Mouse (Mus musculus): ENCODE data around the gene Eng.

Eng gene

DNA sequence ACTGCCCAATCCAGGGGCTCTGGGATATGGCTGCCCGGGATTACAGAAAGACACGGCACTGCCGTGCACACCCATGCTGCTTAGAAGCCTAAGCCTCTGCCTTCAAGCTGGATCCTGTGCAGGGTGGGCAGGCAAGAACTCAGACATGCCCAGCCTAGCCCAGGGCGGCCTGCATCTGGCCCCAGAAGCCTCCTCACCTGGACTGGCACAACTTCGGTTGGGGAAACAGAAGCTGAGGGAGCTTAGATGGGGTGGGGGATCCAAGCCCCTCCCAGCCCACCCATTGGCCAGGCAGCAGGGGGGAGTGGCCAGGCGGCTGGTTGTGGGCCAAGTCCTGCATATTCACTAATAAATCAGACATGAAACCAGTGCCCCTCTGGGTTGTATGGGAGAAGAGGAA is 35.4 kb downstream of the Eng start:
- DNase-seq (ENCODE audit: low spot score) = no peak

DNA sequence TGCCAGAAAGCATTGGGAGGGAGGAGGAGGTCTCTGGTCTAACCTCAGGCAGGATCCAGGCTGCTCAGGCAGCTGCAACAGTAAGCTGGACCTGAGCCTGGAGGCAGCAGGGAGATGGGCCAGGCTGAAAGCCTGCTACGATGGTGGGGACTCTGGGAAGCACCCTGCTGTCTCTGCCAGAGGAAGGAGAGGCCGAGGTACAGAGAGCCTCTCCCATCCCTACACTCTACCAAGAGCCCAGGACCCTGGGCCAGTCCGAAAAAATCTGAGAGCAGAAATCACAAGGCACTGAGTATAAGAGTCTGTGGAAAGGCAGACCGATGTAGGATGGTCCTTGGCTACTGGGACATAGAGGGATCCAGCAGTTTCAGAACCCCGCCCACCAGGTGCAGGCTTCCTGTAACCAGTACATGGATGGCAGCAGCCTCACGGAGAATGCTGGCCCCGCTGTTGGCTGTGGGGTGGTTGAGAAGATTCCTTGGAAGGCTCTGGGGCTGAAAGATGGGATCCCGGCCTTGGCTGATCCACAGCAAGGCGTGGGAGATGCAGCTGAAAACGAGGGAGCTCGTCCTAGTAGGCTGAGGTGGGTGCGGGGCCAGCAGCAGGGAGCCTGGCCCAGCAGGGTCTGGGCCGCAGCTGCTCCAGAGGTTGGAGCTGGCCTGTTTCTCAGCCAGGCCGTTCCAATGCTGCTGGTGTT is 36.5 kb downstream of the Eng start:
- DNase-seq (ENCODE audit: low spot score) = no peak

DNA sequence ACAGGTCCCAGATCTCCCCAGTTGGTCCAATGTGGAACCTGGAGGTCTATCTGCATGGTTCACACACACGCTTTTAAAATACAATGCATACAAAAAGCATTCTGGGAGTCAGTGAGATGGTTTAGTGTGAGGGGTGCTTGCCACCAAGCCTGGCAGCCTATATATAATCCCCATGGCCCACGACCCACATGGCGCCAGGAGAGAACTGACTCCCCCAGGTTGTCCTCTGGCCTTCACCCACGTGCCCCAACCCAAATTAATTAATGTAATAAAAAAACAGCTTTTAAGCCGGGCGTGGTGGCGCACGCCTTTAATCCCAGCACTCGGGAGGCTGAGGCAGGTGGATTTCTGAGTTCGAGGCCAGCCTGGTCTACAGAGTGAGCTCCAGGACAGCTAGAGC is 37.3 kb downstream of the Eng start:
- DNase-seq (ENCODE audit: low spot score) = no peak

DNA sequence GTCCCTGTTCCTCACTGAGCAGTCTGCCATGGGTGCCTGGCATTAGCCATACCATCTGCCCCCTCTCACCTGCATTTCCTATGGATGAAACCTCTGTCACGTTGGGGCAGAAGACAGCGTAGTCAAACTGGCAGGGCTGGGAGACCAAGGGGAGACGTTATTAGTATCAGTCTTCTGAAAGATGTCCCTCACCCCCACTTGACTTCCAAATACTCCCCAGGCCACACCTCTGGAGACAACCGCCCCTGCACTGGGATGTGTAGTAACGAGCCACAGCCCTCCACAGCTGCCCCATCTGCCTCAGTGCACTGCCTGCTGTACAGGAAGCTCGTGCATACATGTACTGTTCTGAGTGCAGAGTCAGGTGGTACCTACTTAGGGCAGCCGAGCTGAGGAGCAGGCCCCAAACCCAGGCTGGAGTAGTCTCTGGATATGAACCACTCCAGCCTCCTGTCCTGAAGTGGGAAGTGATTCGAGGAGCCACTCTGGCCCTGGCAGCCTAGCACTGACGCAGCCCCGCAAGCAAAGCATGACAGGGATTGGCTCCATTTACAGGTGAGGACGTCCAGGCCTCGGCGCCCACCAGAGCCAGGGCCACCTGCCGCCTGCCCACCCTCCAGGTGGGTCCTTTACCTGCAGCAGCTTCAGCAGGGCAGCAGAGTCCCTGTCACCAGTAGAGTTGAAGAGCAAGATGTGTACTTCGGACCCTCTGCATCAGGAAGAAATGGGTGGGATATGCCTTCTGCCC is 38.5 kb downstream of the Eng start:
- no peak for DNase-seq (ENCODE audit: low spot score)

DNA sequence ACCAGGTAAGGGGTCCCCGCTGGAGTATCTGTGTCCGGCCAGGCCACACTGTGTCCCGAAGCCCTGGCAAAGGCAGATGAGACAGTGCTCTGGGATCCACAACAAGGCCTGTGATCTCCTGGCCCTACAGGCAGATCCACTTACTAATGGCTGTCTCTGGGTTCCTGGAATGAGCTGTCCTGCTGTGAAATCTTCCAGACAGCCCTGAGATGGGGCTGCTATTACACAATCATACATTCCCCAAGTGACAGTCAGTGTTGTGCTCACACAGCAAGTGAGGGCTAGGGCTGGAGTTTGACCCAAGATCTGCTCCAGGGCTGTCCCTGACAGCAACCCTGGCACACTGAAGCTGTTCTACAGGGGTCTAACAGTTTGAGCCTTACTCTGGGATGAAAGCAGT is 39.4 kb downstream of the Eng start:
- DNase-seq (ENCODE audit: low spot score) = peak; percentile 48

DNA sequence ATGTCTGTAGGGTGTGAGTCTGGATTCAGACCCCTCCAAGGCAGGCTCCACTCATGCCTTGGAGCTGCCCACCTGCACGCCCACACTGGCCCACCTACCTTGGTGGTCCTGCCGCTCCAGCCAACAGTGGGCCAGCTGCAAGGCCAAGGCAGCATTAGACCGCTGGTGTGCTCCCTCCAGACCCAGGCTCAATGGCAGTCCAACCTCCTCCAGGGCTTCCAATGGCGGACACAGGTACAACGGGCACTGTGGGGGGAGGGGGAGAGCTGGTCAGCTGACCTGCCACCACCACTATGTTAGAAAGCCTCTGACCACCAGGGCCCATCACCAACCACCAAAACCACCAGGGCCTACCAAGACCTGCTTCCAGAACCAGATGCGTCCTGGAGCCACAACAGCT is 40.2 kb downstream of the Eng start:
- DNase-seq (ENCODE audit: low spot score) = no peak

DNA sequence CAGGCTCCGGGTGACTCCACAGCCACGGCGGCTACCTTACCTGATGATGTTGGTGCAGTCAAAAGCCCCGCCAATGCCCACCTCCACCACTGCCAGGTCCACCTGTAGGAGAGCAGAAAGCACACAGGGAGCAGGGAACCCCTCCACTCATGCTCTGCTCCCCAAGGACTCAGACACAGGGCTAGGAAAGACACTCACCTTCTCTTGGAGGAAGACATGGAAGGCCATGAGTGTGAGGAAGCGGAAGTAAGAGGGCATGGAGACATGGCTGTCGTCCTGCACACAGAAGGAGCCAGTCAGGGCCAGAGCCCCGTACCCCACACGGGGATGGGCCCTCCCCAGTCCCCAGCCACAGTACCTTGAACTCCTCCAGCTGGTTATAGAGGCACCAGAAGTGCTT is 41.2 kb downstream of the Eng start:
- DNase-seq (ENCODE audit: low spot score) = no peak

DNA sequence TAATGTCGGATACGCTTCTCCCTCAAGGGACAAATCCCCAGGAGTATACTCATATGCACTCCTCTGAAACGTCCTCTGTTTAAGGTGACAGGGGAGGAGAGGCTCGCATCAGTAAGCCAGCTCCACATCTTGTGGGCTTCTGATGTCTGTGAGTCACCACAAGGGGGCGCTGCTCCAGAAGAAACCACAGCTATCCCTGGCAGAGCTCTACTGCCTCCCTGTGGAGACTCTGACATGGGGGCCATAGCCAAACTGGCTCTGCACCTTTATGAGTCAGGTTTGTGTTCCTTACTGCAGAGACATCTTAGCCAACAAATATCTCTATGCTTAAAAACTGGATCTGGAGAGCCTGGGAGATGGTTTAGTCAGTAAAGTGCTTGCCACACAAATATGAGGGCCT is 43.0 kb downstream of the Eng start:
- peak; percentile 95 for DNase-seq (ENCODE audit: low spot score)

DNA sequence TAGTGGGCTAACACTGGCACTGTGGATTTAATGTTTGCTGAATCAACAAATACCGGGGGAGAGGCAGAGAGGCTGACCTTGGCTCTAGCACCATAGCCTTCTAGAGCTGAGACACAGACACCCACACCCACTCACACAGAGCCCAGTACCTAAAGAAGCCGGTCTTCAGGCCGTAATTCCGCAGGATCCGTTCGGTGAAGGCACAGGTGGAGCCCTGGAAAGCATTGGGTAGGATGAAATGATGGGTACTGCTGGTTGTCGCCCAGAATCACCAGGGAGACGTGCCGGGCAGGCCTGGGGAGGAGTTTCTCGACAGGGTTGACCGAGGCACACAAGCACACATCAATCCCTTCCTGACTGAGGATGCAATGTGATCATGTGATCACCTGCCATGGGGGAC is 44.6 kb downstream of the Eng start:
- no peak for DNase-seq (ENCODE audit: low spot score)

DNA sequence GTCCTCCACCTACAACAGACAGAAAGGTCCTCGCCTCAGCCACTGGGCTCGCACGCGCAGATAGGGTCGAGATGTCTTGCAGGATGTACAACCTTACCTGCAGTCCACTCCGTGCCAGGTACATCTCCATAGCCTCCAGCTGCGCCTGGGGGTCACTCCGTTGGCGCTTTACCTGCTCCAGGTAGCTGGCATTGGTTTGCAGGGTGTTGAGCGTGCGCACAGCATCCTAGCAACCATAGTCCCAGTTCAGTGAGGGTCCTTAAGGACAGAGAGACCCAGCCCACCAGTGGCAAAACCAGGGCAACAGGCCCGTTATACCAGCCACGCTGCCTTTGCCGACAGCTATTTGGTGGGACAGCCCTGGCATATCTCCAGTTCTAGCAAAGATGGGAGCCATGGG is 46.1 kb downstream of the Eng start:
- no peak for DNase-seq (ENCODE audit: low spot score)

DNA sequence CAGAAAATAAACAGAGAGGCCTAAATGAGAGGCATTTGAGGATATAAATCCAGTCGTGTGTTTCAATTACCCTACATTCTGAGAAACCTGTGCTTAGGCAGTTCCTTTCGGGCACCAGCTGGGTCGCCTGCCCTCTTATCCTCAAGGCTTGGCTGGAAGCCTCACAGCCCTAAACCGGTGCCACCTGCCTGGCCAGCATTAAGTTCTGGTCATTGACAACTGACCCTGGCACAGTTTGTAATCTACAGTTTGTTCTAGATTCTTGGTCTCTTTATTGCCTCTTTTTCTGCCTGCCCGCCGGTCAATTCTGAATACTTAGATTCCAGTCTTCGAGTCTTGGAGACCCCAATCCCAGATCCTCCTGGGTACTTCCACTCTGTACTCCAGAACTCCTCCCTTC is 46.9 kb downstream of the Eng start:
- no peak for DNase-seq (ENCODE audit: low spot score)

DNA sequence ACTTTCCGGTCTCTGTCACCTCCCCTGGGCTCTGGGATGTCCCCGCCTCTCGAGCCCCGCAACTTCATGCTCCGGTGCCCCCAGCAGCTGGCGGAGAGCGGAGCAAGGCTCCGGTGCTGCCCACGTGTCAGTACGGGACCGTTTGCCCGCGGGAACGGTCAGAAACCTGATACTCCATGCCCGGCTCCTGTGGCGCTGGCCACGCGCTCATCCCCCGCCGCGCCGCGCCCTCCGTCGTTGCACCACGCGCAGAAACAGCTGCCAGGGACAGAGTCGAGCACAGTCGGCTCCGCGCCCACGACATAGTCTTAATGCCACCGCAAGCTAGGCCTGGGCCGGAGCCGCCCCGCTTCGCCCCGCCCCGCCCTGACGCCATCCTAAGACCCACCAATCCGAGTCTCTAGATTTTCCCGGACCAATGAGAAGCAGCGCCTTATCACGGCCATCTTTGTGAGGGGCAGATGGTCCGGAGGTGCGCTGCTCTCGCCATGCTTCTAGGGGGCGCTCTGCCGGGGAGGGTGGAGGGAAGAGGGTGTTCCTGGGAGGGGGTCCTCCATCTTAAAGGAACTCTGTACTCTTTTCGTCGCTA is 47.5 kb downstream of the Eng start:
- DNase-seq (ENCODE audit: low spot score) = peak; percentile 99

DNA sequence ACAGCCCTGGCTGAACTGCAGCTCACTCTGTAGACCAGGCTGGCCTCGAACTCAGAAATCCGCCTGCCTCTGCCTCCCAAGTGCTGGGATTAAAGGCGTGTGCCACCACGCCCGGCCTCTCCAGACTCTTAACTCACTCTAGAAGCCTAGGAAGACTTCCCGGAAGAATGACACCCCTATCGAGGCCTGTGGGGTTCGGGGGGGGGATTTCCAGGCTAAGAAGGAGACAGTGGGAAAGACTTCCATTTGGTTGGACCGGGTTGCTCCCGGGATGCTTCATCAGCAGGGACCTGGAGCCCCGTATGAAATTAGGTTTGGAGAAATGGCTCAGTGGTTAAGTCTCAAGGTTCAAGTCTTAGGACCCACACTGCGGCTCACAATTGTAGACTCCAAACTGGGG is 48.3 kb downstream of the Eng start:
- DNase-seq (ENCODE audit: low spot score) = no peak

DNA sequence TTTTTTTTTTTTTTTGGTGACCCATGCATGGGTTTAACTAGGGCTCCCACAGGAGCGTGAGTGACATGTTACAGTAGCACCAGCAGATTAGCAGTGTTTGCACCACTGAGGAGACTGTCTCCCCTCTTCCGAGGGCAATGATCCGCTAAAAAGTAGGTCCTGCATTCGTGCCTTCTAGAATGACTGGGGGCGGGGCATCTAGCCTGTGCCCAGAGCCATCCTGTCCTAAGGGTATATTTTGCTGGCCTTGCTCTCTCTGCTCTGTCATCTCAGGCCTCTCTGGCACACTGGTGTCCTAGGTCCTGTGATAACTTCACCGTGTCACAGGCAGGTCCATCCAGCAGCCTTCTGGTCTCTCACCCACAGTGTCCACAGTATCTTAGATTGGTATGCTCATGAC is 53.3 kb downstream of the Eng start:
- no peak for DNase-seq (ENCODE audit: low spot score)

DNA sequence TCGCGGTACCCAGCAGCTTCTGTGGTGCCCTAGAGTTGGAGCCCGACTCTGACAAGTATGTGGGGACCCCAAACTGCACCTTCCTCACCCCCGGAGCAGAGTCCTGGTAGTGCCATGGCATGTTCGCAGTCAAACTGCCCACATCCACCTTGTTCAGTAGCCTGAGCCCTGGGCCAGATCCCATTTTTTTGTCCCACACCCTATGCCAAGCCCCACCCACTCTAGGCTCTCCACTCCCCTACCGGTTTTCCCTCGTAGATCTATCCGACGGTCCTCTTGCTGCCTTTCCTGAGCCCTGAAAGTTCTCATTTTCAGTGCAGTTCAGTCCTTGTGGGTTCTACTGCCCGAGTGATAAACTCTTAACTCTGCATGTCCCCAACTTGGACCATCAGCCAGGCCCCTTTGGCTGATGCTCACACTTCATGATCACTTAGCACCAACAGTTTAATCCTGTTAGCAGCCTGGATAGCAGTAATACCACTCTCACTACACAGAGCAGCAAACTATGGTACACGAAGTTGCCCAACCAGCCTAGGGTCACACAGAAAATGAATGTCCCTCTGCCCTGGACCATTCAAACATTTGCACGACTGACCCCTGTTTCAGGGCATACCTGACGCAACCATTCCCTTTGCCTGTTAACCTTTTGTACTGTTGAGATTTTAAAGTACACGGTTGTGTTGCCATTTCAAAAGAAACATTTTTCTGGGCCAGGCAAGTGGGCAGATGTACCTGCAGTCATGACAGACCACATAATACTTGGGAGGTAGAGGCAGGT is 54.8 kb downstream of the Eng start:
- DNase-seq (ENCODE audit: low spot score) = no peak

DNA sequence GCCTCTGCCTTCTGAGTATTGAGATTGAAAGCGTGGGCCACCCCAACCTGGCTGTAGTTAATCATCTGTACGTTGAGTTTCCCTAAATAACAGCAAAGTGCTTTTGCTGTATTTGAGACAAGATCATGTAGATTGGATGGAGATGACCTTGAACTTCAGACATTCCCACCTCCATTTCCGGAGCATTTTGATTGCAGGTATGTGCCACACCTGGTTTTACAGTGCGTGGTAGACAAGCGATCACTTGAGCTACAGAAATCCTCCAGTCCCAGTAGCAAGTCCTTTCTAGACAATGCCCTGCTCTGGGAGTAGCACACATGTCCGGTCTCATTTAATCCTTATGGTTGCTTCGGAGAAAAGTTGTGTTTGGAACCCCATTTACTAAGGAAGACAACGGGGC is 56.7 kb downstream of the Eng start:
- DNase-seq (ENCODE audit: low spot score) = no peak

DNA sequence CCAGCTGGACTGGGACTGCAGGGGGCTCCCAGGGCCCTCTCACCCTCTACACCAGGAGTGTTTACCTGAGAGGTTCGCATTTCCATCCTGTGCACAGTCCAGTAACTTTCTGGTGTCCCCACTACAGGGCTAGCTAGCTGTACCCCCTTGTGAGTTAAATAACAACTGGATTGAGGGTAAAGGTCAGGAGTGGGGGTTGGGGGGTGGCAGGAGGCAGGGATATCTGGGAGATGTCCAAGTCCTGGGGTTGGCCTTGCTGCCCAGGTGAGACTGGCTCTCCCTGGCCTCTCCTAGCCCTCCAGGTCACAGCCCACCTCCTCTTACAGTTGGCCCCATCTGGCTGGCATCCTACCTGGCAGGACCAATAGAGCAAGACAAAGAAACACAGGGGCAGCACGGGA is 57.6 kb downstream of the Eng start, which contains the start of gene Fpgs:
Gene Fpgs (minus strand): TSS at position 125 of the 401 bp plus-strand sequence.
- no peak for DNase-seq (ENCODE audit: low spot score)

DNA sequence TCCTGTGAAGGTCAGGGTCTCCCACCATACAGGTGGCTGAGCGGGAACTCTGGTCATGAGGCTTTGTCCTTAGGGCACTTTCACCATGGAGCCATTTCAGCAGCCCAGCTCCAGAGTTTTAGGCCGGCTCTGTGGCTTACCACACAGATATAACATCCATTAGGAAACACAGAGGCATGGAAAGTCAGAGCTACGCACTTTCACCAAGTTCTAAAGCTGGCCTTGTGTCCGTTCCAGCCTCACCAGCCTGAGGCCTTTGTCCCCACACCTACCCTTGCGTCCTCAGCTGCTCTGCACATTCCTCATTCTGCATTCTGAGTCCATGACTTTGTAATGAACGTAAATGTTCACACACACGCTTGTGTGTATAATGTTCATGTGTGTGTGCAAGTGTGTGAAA is 58.6 kb downstream of the Eng start:
- DNase-seq (ENCODE audit: low spot score) = peak; percentile 48

DNA sequence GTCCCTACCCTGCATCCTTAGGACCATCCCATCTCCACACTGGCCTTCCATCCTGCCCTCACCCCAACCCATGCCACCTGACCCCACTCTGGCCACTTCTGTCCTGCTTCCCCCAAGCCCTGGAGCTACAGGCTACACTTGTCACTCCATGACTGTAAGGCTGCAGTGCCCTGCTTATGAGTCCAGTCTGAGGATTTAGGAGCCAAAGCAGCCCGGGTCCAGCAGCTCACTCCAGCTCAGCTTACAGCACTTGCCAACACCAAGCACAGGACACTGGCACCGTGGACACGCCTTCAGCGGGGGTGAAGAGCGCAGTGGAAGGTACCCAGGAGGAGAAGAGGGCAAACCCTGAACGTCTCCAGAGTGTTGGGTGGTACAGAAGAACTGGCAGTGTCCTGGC is 60.6 kb downstream of the Eng start:
- DNase-seq (ENCODE audit: low spot score) = no peak

DNA sequence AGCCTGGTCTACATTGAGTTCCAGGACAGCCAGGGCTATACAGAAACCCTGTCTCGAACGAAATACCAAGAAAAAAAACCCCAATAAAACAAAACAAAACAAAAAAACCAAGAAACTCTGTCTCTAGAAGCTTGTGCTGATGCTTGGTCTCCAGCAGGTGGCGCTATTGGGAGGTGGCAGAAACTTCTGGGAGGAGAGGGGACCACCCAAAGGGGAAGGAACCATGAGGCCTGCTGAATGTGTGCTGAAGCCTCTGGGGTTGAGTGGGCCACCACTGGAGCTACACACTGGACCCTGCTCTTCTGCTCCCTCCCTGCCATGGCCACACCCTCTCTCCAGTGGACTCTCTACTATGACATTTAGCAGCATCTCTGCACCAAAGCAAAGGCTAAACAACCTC is 62.2 kb downstream of the Eng start:
- peak; percentile 59 for DNase-seq (ENCODE audit: low spot score)

DNA sequence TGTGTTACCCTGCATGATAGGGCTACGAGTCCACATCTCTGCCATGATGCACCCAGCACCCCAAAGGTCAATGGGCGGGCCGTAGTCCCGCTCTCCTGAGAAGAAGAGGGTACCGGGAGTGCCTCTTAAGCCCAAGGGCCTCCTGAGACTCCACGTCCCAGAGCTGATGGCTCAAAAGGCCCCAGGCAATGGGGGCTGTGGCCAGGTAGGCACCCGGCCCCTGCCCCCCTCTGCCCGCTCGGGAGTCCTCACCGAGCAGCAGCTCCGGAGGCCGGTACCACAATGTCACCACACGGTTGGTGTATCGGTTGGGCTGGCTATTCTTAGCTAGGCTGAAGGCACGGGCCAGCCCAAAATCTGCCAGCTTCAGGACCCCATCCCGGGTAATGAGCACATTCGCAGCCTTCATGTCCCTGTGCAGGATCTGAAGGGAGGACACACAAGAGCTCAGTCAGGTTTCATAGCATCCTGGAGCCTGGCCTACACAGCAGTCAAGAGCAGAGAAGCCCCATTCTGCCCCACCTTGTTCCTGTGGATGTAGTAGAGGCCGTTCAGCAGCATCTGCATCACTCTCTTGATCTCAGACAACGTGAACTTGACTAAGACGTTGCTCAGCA is 63.2 kb downstream of the Eng start:
- DNase-seq (ENCODE audit: low spot score) = no peak

DNA sequence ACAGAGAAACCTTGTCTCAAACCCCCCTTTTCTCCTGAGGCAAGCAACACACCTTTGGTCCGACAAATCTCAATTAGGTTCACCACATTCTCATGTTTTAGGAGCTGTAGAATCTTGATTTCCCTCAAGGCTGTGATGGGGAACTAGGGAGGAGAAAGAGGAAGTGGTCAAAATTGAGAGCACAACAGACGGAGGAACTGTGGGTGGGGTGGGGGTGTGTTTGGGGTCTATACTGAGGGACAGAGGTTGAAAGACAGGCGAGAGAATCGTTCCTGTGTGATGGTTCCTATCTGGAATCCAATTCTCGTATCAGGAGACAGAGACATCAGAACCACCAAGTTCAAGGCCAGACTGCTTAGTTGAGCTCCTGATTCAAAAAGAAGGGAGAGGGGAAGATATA is 64.0 kb downstream of the Eng start:
- DNase-seq (ENCODE audit: low spot score) = no peak

Measured in adipocyte (in vitro differentiated cells).